Mouse (Mus musculus): ENCODE measurements around the gene Gpx4.
A peak's percentile ranks its signal among the peaks of the same experiment; 100 is the strongest.

Gpx4 gene

GRCm38 (mm10) chr10:80047041-80047565 lies at the start of gene Gpx4:
Gene Gpx4 (plus strand): TSS chr10:80047166.
- no peak for DNase-seq (ENCODE audit: low spot score)

GRCm38 (mm10) chr10:79997819-79998218 lies 49.1 kb upstream of the Gpx4 start:
- peak; percentile 36 for DNase-seq (ENCODE audit: low spot score)

GRCm38 (mm10) chr10:80001945-80002344 lies 45.0 kb upstream of the Gpx4 start:
- DNase-seq (ENCODE audit: low spot score), result no peak

GRCm38 (mm10) chr10:80002829-80003228 lies 44.1 kb upstream of the Gpx4 start:
- DNase-seq (ENCODE audit: low spot score), result no peak

GRCm38 (mm10) chr10:80003374-80004232 lies 43.4 kb upstream of the Gpx4 start:
- DNase-seq (ENCODE audit: low spot score), result no peak

- DNase-seq (ENCODE audit: low spot score), result no peak
Measured at GRCm38 (mm10) chr10:80004233-80004705, 42.7 kb upstream of the Gpx4 start.

- DNase-seq (ENCODE audit: low spot score), result no peak
Measured at GRCm38 (mm10) chr10:80011740-80012139, 35.2 kb upstream of the Gpx4 start.

GRCm38 (mm10) chr10:80013609-80014008 lies 33.4 kb upstream of the Gpx4 start:
- no peak for DNase-seq (ENCODE audit: low spot score)

GRCm38 (mm10) chr10:80014484-80015290 lies 32.3 kb upstream of the Gpx4 start:
- DNase-seq (ENCODE audit: low spot score), result no peak

GRCm38 (mm10) chr10:80015583-80015982 lies 31.4 kb upstream of the Gpx4 start:
- DNase-seq (ENCODE audit: low spot score), result no peak

GRCm38 (mm10) chr10:80016511-80016910 lies 30.5 kb upstream of the Gpx4 start, which contains the start of gene Arhgap45:
Gene Arhgap45 (plus strand): TSS chr10:80016653.
- peak; percentile 70 for DNase-seq (ENCODE audit: low spot score)

- DNase-seq (ENCODE audit: low spot score), result no peak
Measured at GRCm38 (mm10) chr10:80016931-80017330, 30.0 kb upstream of the Gpx4 start.

- peak; percentile 71 for DNase-seq (ENCODE audit: low spot score)
Measured at GRCm38 (mm10) chr10:80017361-80017760, 29.6 kb upstream of the Gpx4 start.

- no peak for DNase-seq (ENCODE audit: low spot score)
Measured at GRCm38 (mm10) chr10:80017771-80018170, 29.2 kb upstream of the Gpx4 start.

- peak; percentile 34 for DNase-seq (ENCODE audit: low spot score)
Measured at GRCm38 (mm10) chr10:80018739-80019297, 28.1 kb upstream of the Gpx4 start.

- DNase-seq (ENCODE audit: low spot score), result no peak
Measured at GRCm38 (mm10) chr10:80019471-80020131, 27.4 kb upstream of the Gpx4 start.

GRCm38 (mm10) chr10:80020191-80020590 lies 26.8 kb upstream of the Gpx4 start:
- DNase-seq (ENCODE audit: low spot score), result no peak

- no peak for DNase-seq (ENCODE audit: low spot score)
Measured at GRCm38 (mm10) chr10:80020603-80021319, 26.2 kb upstream of the Gpx4 start.

- DNase-seq (ENCODE audit: low spot score), result no peak
Measured at GRCm38 (mm10) chr10:80021320-80021641, 25.7 kb upstream of the Gpx4 start.

GRCm38 (mm10) chr10:80022164-80022563 lies 24.8 kb upstream of the Gpx4 start:
- DNase-seq (ENCODE audit: low spot score), result no peak

GRCm38 (mm10) chr10:80022806-80023205 lies 24.2 kb upstream of the Gpx4 start:
- DNase-seq (ENCODE audit: low spot score), result no peak

Measured in spleen, adult 12 weeks (tissue).